Mouse (Mus musculus): Measurements from ENCODE around the gene Ankrd54. TPM values are rescaled to one million over a fixed set of nuclear protein-coding genes. Genes with fewer than 3 reads are reported as not detected.
A peak's percentile ranks its signal among the peaks of the same experiment; 100 is the strongest.
"Not testable (repeated sequence)": the region's sequence is repeated elsewhere in the genome, so short reads cannot be mapped to it uniquely, and the experiment has no call there.

Gene Ankrd54
- total and polyA plus RNA-seq, 2 experiments from 2014 or later, result 45.5 to 53.5 TPM

DNA sequence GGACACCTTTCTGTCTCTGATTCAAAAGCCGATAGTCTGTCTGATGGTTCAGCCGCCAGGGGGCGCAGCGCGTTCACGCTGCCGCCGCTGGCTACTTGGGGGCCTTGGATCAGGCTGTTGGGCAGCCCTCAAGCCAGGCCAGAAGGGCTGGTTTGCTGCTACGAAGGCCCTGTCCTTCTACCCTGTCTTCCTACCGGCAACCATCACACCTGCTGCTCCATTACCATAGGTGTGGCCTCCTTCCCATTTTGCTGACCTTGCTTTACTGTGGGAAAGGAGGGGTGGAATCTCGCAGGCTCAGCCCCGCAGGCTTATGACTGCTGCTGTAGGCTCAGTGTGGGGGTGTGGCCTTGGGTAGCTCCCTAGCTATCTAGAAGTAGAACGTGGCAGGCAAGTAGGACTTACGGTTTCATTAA, 24.8 kb downstream of the Ankrd54 start:
- no peak for ATAC-seq (ENCODE audit: low FRiP score)
- TF ChIP-seq CTCF (IDR thresholded peaks at IDR 0.05), result peak; percentile 78
- no peak overlapping the region for H3K27ac ChIP-seq (ENCODE audit: low read depth, low read length)
- 0 out of 2 replicates have a peak, but pooled peaks cover 6% of the 10 kb centered on the region for H3K36me3 ChIP-seq (ENCODE audit: insufficient read depth, low read length)
- H3K9me3 ChIP-seq (ENCODE audit: low read length), result no peaks in the 10 kb centered on the region
- H3K4me3 ChIP-seq (ENCODE audit: low read depth, low read length), result no peak overlapping the region
- peak; percentile 74 for DNase-seq (ENCODE audit: low spot score)
- no peak overlapping the region for H3K4me2 ChIP-seq (ENCODE audit: low read depth, low read length, poor library complexity, severe bottlenecking)
- no peaks in the 10 kb centered on the region; the same call in 1 of the 2 replicates for H3K4me1 ChIP-seq (ENCODE audit: insufficient read depth, low read length)
- WGBS, result 17% methylated on average over 14 of the region's 14 CpGs
- peaks cover 13% of the 10 kb centered on the region for H3K27me3 ChIP-seq (ENCODE audit: insufficient read depth, low read length)
- H3K9ac ChIP-seq (replicated peaks; ENCODE audit: low read length, poor library complexity, severe bottlenecking), result no peak overlapping the region

DNA sequence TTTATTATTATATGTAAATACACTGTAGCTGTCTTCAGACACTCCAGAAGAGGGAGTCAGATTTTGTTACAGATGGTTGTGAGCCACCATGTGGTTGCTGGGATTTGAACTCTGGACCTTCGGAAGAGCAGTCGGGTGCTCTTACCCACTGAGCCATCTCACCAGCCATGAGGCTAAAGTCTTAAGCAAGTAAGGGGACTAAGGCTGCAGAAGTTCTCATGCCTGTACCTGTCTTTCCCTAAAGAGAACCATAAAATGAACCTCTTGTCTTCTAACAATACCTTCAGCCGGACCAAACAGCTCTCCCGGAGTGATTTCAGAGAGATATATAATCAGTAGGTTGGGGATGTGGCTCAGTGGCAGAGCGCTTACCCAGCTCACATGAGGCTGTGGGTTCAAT, 30.8 kb downstream of the Ankrd54 start:
- not testable (repeated sequence) for H3K9ac ChIP-seq (replicated peaks; ENCODE audit: low read length, poor library complexity, severe bottlenecking); H3K27me3 ChIP-seq (ENCODE audit: insufficient read depth, low read length); H3K4me2 ChIP-seq (ENCODE audit: low read depth, low read length, poor library complexity, severe bottlenecking); DNase-seq (ENCODE audit: low spot score); H3K4me1 ChIP-seq (ENCODE audit: insufficient read depth, low read length); ATAC-seq (ENCODE audit: low FRiP score); H3K36me3 ChIP-seq (ENCODE audit: insufficient read depth, low read length); H3K27ac ChIP-seq (ENCODE audit: low read depth, low read length); H3K4me3 ChIP-seq (ENCODE audit: low read depth, low read length); H3K9me3 ChIP-seq (ENCODE audit: low read length)
- WGBS, result 89% methylated on average over 5 of the region's 5 CpGs

DNA sequence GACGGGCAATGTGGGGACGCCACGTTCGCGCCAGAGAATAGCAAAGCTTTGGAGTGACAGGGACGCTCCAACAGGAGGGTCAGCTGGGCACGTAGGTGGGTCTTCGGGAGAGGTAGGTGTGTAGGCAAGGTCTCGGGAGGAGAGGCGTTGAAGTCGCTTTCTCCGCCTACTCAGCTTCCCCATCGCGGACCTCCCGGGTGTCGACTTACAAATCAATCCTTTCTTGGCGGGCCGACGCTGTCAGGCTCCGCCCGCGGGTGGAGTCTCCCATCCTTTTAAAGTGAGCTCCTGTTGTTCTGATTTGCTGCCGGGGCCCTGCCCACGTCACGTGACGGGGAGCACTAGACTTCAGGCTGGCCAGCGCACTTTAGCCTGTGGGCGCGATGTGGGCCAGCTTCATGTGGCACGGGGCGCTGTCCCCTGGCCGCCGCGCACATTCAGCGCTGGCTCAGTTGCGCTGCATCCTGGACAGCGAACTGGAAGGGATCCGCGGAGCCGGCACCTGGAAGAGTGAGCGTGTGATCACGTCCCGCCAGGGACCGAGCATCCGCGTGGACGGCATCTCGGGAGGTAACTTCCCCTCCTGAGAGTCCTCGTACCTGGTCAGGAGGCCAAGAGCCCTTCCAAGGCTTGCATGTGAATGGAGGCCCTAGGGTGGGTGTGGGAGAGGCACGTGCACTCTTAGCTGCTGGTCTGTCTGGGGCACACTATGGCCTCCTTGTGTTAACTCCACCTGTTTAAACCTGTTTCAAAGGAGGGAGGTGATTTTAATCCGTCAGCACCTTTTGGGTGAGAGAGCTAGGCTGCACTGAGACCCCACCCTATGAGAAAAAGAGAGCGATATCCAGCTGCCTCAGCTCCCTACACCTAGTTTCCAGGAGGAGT, 31.9 kb downstream of the Ankrd54 start:
- no peak for TF ChIP-seq CTCF (IDR thresholded peaks at IDR 0.05)
- H3K27ac ChIP-seq (ENCODE audit: low read depth, low read length), result no peak overlapping the region
- WGBS, result 1% methylated on average over 52 of the region's 52 CpGs
- H3K9me3 ChIP-seq (ENCODE audit: low read length), result no peaks in the 10 kb centered on the region
- peaks cover 10% of the 10 kb centered on the region for H3K4me1 ChIP-seq (ENCODE audit: insufficient read depth, low read length)
- H3K27me3 ChIP-seq (ENCODE audit: insufficient read depth, low read length), result no peaks in the 10 kb centered on the region
- H3K9ac ChIP-seq (replicated peaks; ENCODE audit: low read length, poor library complexity, severe bottlenecking), result peak overlapping the region; percentile 46
- H3K36me3 ChIP-seq (ENCODE audit: insufficient read depth, low read length), result no peaks in the 10 kb centered on the region
- H3K4me2 ChIP-seq (ENCODE audit: low read depth, low read length, poor library complexity, severe bottlenecking), result peak overlapping the region; percentile 97
- ATAC-seq (ENCODE audit: low FRiP score), result peak; percentile 71
- H3K4me3 ChIP-seq (ENCODE audit: low read depth, low read length), result peak overlapping the region; percentile 74
- peak; percentile 94 for DNase-seq (ENCODE audit: low spot score)

DNA sequence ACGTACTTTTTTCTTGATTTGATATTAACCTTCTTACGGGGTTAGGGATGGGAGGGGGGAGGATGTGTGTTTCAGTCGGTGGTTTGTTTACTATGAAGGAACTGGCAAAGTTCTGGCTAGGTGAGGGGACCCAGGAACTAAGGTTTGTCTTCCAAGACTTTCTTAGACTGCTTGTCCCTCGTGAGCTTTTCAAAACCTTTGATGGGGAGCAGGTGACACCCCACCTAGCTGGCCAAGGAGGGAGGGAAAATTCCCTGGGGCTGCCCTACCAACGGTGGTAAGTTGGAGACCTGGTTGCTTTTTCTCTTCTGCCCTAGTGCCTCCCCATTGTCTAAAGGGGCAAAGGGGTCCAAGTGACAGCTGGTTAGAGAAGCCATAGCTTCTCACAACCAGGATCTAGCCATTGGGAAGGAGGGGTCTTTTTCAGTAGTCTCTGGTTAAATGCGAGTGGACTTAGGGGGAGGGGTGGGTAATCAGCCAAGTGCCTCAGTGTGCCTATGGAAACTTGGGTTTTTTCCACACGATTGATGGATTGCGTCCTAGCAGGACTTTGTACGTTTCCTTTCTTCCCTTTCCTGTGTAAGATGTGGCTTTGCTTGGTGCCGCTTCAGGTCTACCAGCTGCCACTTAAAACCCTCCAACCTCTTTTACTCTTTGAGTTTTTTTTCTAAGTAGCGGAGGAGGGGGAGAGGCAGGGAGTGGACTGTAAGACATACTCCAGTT, 33.0 kb downstream of the Ankrd54 start:
- Histone ChIP-seq H3K36me3 (ENCODE audit: insufficient read depth, low read length) (no peaks in the 10 kb centered on the region), H3K27ac (ENCODE audit: low read depth, low read length) (no peak overlapping the region; the same call in 1 of the 2 replicates), H3K4me3 (ENCODE audit: low read depth, low read length) (peak overlapping the region; percentile 74), H3K27me3 (ENCODE audit: insufficient read depth, low read length) (no peaks in the 10 kb centered on the region), H3K9me3 (ENCODE audit: low read length) (no peaks in the 10 kb centered on the region), H3K4me1 (ENCODE audit: insufficient read depth, low read length) (peaks cover 10% of the 10 kb centered on the region), H3K9ac (replicated peaks; ENCODE audit: low read length, poor library complexity, severe bottlenecking) (peak overlapping the region; percentile 46; the same call in 1 of the 2 replicates), H3K4me2 (ENCODE audit: low read depth, low read length, poor library complexity, severe bottlenecking) (peak overlapping the region; percentile 97)
- ATAC-seq (ENCODE audit: low FRiP score) (no peak), DNase-seq (ENCODE audit: low spot score) (peak; percentile 44)
- 9% methylated on average over 11 of the region's 11 CpGs for WGBS
- no peak for TF ChIP-seq CTCF (IDR thresholded peaks at IDR 0.05)

DNA sequence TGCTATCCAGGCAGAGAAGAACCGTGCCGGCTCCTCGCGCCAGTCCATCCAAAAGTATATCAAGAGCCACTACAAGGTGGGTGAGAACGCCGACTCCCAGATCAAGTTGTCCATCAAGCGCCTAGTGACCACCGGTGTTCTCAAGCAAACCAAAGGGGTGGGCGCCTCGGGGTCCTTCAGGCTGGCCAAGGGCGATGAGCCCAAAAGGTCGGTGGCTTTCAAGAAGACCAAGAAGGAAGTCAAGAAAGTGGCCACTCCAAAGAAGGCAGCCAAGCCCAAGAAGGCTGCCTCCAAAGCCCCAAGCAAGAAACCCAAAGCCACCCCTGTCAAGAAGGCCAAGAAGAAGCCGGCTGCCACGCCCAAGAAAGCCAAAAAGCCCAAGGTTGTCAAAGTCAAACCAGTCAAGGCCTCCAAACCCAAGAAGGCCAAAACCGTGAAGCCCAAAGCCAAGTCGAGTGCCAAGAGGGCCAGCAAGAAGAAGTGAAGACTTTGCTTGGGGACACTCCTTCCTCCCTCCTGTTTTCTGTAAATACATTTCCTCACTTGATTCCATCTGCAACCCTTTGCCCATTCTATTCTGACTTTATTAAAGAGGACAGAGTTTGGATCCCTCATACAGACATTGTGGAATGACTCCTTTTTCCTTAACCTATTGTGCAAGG, 33.7 kb downstream of the Ankrd54 start:
- DNase-seq (ENCODE audit: low spot score), result no peak
- no peak for TF ChIP-seq CTCF (IDR thresholded peaks at IDR 0.05)
- WGBS, result 24% methylated on average over 16 of the region's 16 CpGs

More for the DNA sequence above, 33.7 kb downstream of the Ankrd54 start:
- no peaks in the 10 kb centered on the region for H3K27me3 ChIP-seq (ENCODE audit: insufficient read depth, low read length)
- H3K4me2 ChIP-seq (ENCODE audit: low read depth, low read length, poor library complexity, severe bottlenecking), result peak overlapping the region; percentile 97
- H3K36me3 ChIP-seq (ENCODE audit: insufficient read depth, low read length), result no peaks in the 10 kb centered on the region
- peak overlapping the region; percentile 74 for H3K4me3 ChIP-seq (ENCODE audit: low read depth, low read length)
- H3K9ac ChIP-seq (replicated peaks; ENCODE audit: low read length, poor library complexity, severe bottlenecking), result peak overlapping the region; percentile 95
- no peak for ATAC-seq (ENCODE audit: low FRiP score)
- peaks cover 10% of the 10 kb centered on the region for H3K4me1 ChIP-seq (ENCODE audit: insufficient read depth, low read length)
- peak overlapping the region; percentile 88; the same call in 1 of the 2 replicates for H3K27ac ChIP-seq (ENCODE audit: low read depth, low read length)
- no peaks in the 10 kb centered on the region for H3K9me3 ChIP-seq (ENCODE audit: low read length)

Data from midbrain, postnatal 0 days (tissue).